Mouse (Mus musculus) embryonic fibroblast, embryonic 13.5 days (primary cell): ENCODE measurements around the gene Natd1.

Source experiments
- CTCF ChIP-seq: IDR thresholded peaks from 2 replicates; pipeline ENCODE4 v1.5.1; 2011; ENCODE audit warnings: mild to moderate bottlenecking, control low read depth, low read length, moderate library complexity, borderline replicate concordance; ENCODE audit not compliant: insufficient read depth
- POLR2A ChIP-seq: IDR thresholded peaks from 2 replicates; pipeline ENCODE4 v1.6.1; 2011; ENCODE audit warnings: low read depth, mild to moderate bottlenecking, control low read depth, low read length, moderate library complexity

DNA sequence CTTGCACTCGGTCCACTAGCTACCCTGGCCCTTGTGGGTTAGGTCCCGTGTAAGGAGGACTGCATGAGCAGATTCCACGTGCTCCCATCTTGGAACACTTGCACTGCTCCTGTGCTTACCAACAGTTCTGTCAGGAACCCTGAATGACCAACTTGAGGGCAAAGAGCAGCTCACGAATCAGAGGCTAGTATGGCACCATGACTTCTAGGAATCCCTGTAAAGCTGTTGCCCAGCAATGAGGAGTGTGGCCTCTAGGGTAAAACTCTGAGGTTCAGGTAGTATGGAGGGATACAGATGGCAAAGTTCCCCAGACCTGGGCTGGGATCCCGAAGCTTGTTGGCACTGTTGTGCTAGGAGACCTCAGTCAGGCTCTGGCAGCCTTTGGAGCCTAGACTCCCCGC is 10.9 kb downstream of the Natd1 start:
- TF ChIP-seq CTCF = no peak
- no peak for TF ChIP-seq POLR2A
